Mouse (Mus musculus) heart, adult 11 months (tissue): ENCODE data around the gene Tbc1d9.
A peak's percentile ranks its signal among the peaks of the same experiment; 100 is the strongest.

Source experiments
- DNase-seq: peaks from one replicate; pipeline ENCODE4 v3.0.0; 2022

Tbc1d9 gene

GRCm38 (mm10) chr8:83165235-83165930 lies at the start of gene Tbc1d9:
Gene Tbc1d9, plus strand, starts transcription at chr8:83165352.
- DNase-seq: peak; percentile 97

DNA sequence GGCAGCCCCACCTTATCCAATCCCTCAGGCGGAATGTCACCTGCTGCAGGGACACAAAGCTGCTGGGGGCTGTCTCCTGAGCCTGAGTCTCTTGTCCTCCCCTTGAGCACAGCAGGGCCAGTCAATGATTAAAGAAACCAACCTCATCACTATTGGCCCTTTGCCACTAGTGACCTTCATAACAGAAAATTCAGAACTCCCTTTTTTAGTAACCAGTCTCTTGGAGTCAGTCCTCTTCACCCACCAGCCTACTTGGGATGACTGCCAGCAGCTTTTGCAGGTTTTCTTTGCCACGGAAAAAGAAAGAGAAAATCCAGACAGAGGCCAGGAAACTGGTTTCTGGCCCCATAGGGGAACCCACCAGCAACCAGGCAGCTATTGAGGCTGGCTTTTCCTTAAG lies 30.1 kb upstream of the Tbc1d9 start:
- no peak for DNase-seq

- DNase-seq: peak; percentile 89
Observed at GRCm38 (mm10) chr8:83140068-83140467, 25.1 kb upstream of the Tbc1d9 start.

DNA sequence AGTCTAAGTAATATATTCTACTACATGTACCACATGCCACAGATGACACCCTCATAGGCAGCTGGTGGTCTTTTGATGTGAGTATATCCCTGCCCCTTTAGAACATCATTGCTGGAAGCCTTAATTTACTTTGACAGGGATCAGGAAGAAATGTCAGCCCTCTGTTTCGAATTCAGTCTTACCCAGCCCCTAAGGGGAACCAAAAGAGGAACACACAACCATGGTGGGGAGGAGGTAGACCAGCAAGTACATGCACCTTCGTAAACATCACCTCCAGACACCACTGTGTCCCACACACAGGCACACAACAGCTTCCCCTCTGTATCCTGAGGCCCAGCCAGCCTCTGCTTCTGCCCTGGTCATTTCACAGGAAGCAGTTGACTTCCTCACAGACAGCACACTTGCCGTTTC lies 24.4 kb upstream of the Tbc1d9 start:
- peak; percentile 95 for DNase-seq

DNA sequence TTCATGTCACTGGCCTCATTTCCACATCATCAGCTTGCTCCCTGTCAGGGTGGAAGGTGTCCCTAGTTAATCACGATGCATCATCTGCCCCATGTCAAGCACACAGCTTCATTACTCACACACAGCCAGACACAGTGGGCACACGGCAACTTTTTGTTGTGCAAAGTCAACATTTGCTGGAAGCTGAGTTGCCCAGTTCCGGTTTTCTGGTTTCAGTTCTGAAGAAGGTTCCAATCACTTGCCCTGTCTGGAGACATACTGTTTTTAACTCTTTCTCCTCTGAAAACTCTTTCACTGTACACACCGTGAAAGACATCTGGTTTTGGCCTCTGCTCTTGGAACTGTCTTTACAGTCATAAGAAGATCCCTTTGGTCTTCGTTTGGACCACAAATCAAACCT lies 23.8 kb upstream of the Tbc1d9 start:
- DNase-seq: peak; percentile 94

- no peak for DNase-seq
Observed at GRCm38 (mm10) chr8:83144601-83145000, 20.6 kb upstream of the Tbc1d9 start.

- no peak for DNase-seq
Observed at GRCm38 (mm10) chr8:83145421-83145820, 19.7 kb upstream of the Tbc1d9 start.

DNA sequence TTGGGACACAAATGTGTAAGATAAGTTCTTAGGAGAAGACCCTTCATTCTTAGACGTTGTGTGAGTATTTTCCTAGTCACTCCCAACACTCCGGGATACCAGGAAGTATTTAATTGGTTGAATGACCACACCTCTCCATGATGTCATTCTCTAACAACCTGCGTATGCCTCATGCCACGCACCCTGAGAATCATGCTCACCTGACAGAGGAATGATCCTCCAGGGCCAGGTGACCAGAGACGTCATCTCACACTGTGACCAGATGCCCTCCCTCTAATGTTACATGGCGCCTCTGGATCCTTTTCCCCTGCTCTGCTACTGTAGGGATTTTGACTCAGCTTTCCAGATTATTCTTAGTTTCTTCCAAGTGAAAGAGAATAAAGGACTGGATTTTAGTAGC lies 16.0 kb upstream of the Tbc1d9 start:
- DNase-seq: no peak

GRCm38 (mm10) chr8:83152055-83152454 lies 13.1 kb upstream of the Tbc1d9 start:
- DNase-seq: peak; percentile 68

DNA sequence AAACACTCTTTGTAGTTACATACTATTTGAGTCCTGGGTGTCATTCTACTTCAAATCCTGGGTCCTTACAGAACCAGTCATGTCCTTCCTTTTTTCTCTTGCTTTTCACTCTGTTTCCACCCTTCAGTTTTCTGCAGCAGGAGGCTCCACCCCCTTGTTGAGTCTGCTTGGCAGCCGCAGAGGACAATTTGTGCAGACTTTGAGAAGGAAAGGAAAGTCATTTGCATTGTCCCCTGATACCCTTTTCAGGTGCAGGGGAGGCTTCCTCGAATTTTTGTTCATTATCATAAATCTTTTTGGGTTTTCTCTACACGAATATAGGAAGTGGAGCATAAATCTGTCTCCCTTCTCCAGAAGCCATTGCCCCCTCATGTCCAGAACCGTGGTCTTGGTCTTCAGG lies 12.7 kb upstream of the Tbc1d9 start:
- DNase-seq: peak; percentile 88

- peak; percentile 53 for DNase-seq
Observed at GRCm38 (mm10) chr8:83155110-83155509, 10.0 kb upstream of the Tbc1d9 start.

DNA sequence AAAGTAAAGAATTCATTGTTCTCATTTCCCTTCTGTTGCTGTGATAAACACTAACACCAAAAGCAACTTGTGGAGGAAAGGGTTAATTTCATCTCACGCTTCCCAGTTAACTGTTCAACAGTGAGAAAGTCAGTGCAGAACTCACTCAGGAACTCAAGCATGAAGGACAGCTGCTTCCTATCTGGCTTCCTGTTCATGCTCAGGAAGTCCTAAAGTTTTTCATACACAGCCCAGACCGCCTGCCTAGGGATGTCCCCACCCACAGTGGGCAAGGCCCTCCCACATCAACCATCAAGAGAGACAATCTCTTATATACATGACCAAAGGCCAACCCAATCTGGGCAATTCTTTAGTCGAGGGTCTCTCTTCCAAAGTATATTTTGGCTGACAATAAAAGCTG lies 6.2 kb upstream of the Tbc1d9 start:
- peak; percentile 89 for DNase-seq

GRCm38 (mm10) chr8:83159615-83160014 lies 5.5 kb upstream of the Tbc1d9 start:
- peak; percentile 17 for DNase-seq

- no peak for DNase-seq
Observed at GRCm38 (mm10) chr8:83160613-83161012, 4.5 kb upstream of the Tbc1d9 start.

GRCm38 (mm10) chr8:83165931-83166867 lies 1.0 kb downstream of the Tbc1d9 start, which contains the start of gene Gm10645:
Gene Gm10645, minus strand, starts transcription at chr8:83166170.
- peak; percentile 96 for DNase-seq

- peak; percentile 52 for DNase-seq
Observed at GRCm38 (mm10) chr8:83167932-83168331, 2.8 kb downstream of the Tbc1d9 start.

GRCm38 (mm10) chr8:83169127-83169526 lies 4.0 kb downstream of the Tbc1d9 start:
- DNase-seq: no peak

- peak; percentile 78 for DNase-seq
Observed at GRCm38 (mm10) chr8:83169709-83170108, 4.6 kb downstream of the Tbc1d9 start.

DNA sequence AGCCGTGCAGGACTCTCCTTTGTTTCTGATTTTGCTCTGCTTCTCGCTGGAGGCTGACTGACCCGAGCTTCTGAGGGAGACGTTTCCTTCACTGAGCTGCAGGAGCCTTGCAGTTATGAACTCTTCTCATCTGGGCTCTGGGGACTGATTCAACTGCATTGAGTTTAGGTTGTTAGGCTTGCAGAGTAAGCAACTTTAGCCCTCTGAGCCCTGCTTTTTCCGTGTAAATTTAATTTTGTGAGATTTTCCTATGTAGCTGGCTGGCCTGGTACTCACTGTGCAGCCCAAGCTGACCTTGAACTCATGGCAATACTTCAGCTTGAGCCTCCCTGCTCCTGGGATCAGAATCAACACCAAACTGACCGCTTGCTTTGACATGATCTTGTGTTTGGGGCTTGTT lies 5.7 kb downstream of the Tbc1d9 start:
- no peak for DNase-seq

DNA sequence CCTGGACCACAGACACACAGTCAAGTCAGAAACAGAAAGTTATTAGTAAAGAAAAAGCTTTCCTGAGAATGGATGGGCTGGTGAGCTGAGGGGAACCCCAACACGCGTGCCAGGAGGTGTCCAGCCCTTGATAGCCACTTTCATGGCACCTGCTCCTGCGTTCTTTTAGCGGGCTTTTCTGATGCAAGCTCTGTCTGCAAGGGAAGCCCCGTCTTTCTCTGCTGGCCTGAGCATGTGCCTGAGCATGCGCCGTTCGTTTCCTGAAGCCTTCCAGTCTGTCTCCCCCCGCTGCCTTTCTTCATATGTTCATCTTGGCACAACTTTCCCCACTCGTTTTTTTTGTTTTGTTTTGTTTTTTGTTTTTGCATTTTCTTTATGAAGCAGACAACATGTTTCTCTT lies 10.5 kb downstream of the Tbc1d9 start:
- peak; percentile 86 for DNase-seq

GRCm38 (mm10) chr8:83176785-83177184 lies 11.6 kb downstream of the Tbc1d9 start:
- DNase-seq: peak; percentile 34

GRCm38 (mm10) chr8:83177317-83178195 lies 12.4 kb downstream of the Tbc1d9 start:
- DNase-seq: peak; percentile 31

GRCm38 (mm10) chr8:83178228-83178742 lies 13.1 kb downstream of the Tbc1d9 start:
- peak; percentile 55 for DNase-seq
